Mouse (Mus musculus) cerebellum, adult 2 months (tissue): Measurements from ENCODE around the gene Samd15. TPM values are rescaled to one million over a fixed set of nuclear protein-coding genes. Genes with fewer than 3 reads are reported as not detected.
"Not testable (repeated sequence)": the region's sequence is repeated elsewhere in the genome, so short reads cannot be mapped to it uniquely, and the experiment has no call there.

Source experiments
- DNase-seq, 2 experiments: peaks; one replicate each; pipeline ENCODE4 v3.0.0; 2021
- H3K27ac ChIP-seq: fragments of 200-500 bp; 2 replicates; pipeline ENCODE4 v1.5.1; 2012; ENCODE audit warnings: low read length, control low read depth, inconsistent platforms; ENCODE audit not compliant: insufficient read depth
- H3K27me3 ChIP-seq: fragments of 200-500 bp; 2 replicates; pipeline ENCODE4 v1.6.1; 2012; ENCODE audit warnings: inconsistent platforms, mild to moderate bottlenecking, low read length, moderate library complexity; ENCODE audit not compliant: control insufficient read depth, insufficient read depth
- H3K4me1 ChIP-seq: fragments of 200-500 bp; 2 replicates; pipeline ENCODE4 v1.6.1; 2011; ENCODE audit warnings: low read length; ENCODE audit not compliant: control insufficient read depth, insufficient read depth
- H3K4me3 ChIP-seq: fragments of 200-500 bp; replicated peaks from 2 replicates; pipeline ENCODE3; 2011; ENCODE audit warnings: mild to moderate bottlenecking, low read depth, low read length, control low read depth; ENCODE audit not compliant: insufficient read depth
- CTCF ChIP-seq: fragments of 200-500 bp; IDR thresholded peaks from 2 replicates; pipeline ENCODE4 v1.5.1; 2011; ENCODE audit warnings: low read depth, mild to moderate bottlenecking, control low read depth, low read length, moderate library complexity, borderline replicate concordance; ENCODE audit not compliant: insufficient read depth
- POLR2A ChIP-seq: fragments of 200-500 bp; IDR thresholded peaks from 2 replicates; pipeline ENCODE4 v1.6.1; 2011; ENCODE audit warnings: low read length, control low read depth, borderline replicate concordance; ENCODE audit not compliant: insufficient read depth
- WGBS: fragments of 180-500 bp; shearing (Covaris S2); methylation state at CpG from one replicate; pipeline ENCODE4 v1.1.7; 2018; 5-methylcytosine and 5-hydroxymethylcytosine counted together
- polyA plus RNA-seq: library from polyadenylated mRNA; depleted of rRNA; stranded (reverse); fragments of >200 nt; gene quantifications from 2 replicates; pipeline ENCODE4 v1.2.3, GENCODE M21; 2012; rRNA removed

Gene Samd15
- 1.9 and 2.0 TPM in 2 replicates for polyA plus RNA-seq

GRCm38 (mm10) chr12:87199206-87199972 is at the start of gene Samd15:
Samd15 (plus strand) TSS chr12:87199723.
- WGBS = 1% methylated on average over 38 of the region's 38 CpGs
- Histone ChIP-seq H3K4me3 (peak within 1 kb of the TSS; percentile 89), H3K27ac (peak within 1 kb of the TSS; percentile 65)

DNA sequence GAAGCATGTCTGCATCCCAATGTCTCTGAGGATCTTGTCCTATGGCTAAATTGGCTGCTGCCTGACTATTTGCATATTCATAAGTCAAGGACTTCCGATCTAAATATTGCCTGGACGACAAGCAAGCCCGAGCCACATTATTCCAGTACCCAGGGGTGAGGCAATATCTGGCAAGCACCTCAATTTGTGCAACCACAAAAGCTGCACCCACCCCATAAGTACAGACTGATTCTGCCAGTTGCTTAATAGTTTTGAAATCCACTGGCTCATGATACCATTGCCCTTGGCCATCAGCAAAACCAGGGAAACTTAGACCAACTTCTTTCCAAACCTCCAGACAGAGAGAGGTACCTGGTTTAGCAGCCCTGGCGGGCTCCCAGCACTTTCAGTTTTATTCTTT is 45.1 kb upstream of the Samd15 start:
- not testable (repeated sequence) for DNase-seq, H3K4me3 ChIP-seq, H3K27me3 ChIP-seq, H3K27ac ChIP-seq, H3K4me1 ChIP-seq
- 70% methylated on average over 4 of the region's 4 CpGs for WGBS

More at GRCm38 (mm10) chr12:87199206-87199972, at the start of gene Samd15:
- peak in 1 of 2 experiments; percentile 48 for DNase-seq
- TF ChIP-seq POLR2A (no peak), CTCF (no peak)
- 0 out of 2 replicates have a peak, but pooled peaks cover 2% of the 10 kb centered on the region for H3K4me1 ChIP-seq
- no peaks in the 10 kb centered on the region for H3K27me3 ChIP-seq

GRCm38 (mm10) chr12:87157361-87157760 is 42.2 kb upstream of the Samd15 start:
- H3K27ac ChIP-seq = no peak overlapping the region
- no peak for TF ChIP-seq CTCF
- no peak for TF ChIP-seq POLR2A
- 64% methylated on average over 4 of the region's 4 CpGs for WGBS
- no peaks in the 10 kb centered on the region for H3K4me1 ChIP-seq
- DNase-seq = no peak
- no peak overlapping the region for H3K4me3 ChIP-seq
- no peaks in the 10 kb centered on the region for H3K27me3 ChIP-seq

GRCm38 (mm10) chr12:87158099-87158498 is 41.4 kb upstream of the Samd15 start:
- Histone ChIP-seq H3K4me3 (no peak overlapping the region), H3K27ac (no peak overlapping the region), H3K4me1 (no peaks in the 10 kb centered on the region), H3K27me3 (no peaks in the 10 kb centered on the region)
- no peak for DNase-seq
- no peak for TF ChIP-seq CTCF
- TF ChIP-seq POLR2A = no peak
- WGBS = 72% methylated on average over 7 of the region's 7 CpGs

DNA sequence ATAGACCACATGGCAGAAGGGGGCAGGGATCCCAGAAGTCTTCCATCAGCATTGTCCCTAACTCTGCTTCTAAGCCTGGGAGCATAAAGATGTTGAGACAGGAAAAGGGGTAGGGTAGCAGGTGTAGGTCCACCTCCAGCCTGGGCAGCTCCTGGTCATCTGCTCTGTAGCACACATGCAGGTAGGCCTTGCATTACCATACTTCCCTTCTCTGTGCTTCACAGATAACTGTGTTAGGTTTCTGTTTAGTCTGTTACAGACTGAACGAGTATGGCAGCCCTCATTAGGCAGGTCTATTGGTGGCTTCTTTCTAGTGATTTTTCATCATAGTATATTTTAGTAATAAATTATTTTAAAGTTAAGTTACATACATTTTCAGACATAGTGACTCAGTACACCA is 39.2 kb upstream of the Samd15 start:
- TF ChIP-seq POLR2A (no peak), CTCF (no peak)

GRCm38 (mm10) chr12:87160815-87161214 is 38.7 kb upstream of the Samd15 start:
- no peak for TF ChIP-seq CTCF
- no peak for TF ChIP-seq POLR2A
- no peak for DNase-seq
- Histone ChIP-seq H3K27me3 (no peaks in the 10 kb centered on the region), H3K27ac (no peak overlapping the region), H3K4me3 (no peak overlapping the region), H3K4me1 (no peaks in the 10 kb centered on the region)
- 98% methylated on average over 5 of the region's 5 CpGs for WGBS

More for the DNA sequence above, 39.2 kb upstream of the Samd15 start:
- H3K4me1 ChIP-seq = no peaks in the 10 kb centered on the region
- no peak overlapping the region for H3K27ac ChIP-seq
- H3K27me3 ChIP-seq = no peaks in the 10 kb centered on the region
- WGBS = 84% methylated on average over 1 of the region's 1 CpGs
- H3K4me3 ChIP-seq = no peak overlapping the region
- no peak for DNase-seq

GRCm38 (mm10) chr12:87175194-87175946 is 24.2 kb upstream of the Samd15 start:
- Histone ChIP-seq H3K4me3 (no peak overlapping the region), H3K27me3 (no peaks in the 10 kb centered on the region), H3K27ac (no peak overlapping the region), H3K4me1 (no peaks in the 10 kb centered on the region)
- WGBS = 79% methylated on average over 4 of the region's 4 CpGs
- no peak for TF ChIP-seq CTCF
- TF ChIP-seq POLR2A = no peak
- DNase-seq = no peak

GRCm38 (mm10) chr12:87177631-87178030 is 21.9 kb upstream of the Samd15 start:
- WGBS = 92% methylated on average over 4 of the region's 4 CpGs
- TF ChIP-seq POLR2A = no peak
- TF ChIP-seq CTCF = no peak
- no peak for DNase-seq
- Histone ChIP-seq H3K27ac (no peak overlapping the region), H3K27me3 (no peaks in the 10 kb centered on the region), H3K4me3 (no peak overlapping the region), H3K4me1 (no peaks in the 10 kb centered on the region)
